Mouse (Mus musculus) neutrophil, adult 5-6 weeks (primary cell): ENCODE measurements around the gene Mrpl43. TPM values are rescaled to one million over a fixed set of nuclear protein-coding genes. Genes with fewer than 3 reads are reported as not detected.

Source experiments
- ATAC-seq: fragments of 151-379, 151-347 bp; 2 replicates; pipeline ENCODE4 v1.8.0; 2017; ENCODE audit warnings: mild to moderate bottlenecking, moderate TSS enrichment; ENCODE audit not compliant: insufficient number of reproducible peaks, poor library complexity, low FRiP score, severe bottlenecking; ENCODE audit errors: extremely low read depth
- total RNA-seq: library from RNA; stranded (forward); fragments of 200-1000 nt; gene quantifications from 2 replicates; pipeline ENCODE4 v1.2.3, GENCODE M21; 2017

Gene Mrpl43
- total RNA-seq, 1 experiment from 2014 or later: 31.8 TPM

- peak; percentile 59 for ATAC-seq
Measured at GRCm38 (mm10) chr19:45030746-45031693, 24.8 kb upstream of the Mrpl43 start.

GRCm38 (mm10) chr19:45030111-45030510 lies 23.9 kb upstream of the Mrpl43 start:
- ATAC-seq: peak; percentile 43; the same call in 1 of the 2 replicates

- ATAC-seq: no peak
Measured at GRCm38 (mm10) chr19:45029571-45029970, 23.3 kb upstream of the Mrpl43 start.

GRCm38 (mm10) chr19:45028746-45029145 lies 22.5 kb upstream of the Mrpl43 start:
- ATAC-seq: no peak

GRCm38 (mm10) chr19:45027848-45028247 lies 21.6 kb upstream of the Mrpl43 start:
- no peak for ATAC-seq

GRCm38 (mm10) chr19:45026958-45027670 lies 20.9 kb upstream of the Mrpl43 start:
- no peak for ATAC-seq

- no peak for ATAC-seq
Measured at GRCm38 (mm10) chr19:45025937-45026568, 19.8 kb upstream of the Mrpl43 start.

GRCm38 (mm10) chr19:45024775-45025174 lies 18.5 kb upstream of the Mrpl43 start:
- no peak for ATAC-seq

GRCm38 (mm10) chr19:45023993-45024392 lies 17.8 kb upstream of the Mrpl43 start:
- ATAC-seq: no peak

- no peak for ATAC-seq
Measured at GRCm38 (mm10) chr19:45021362-45021761, 15.1 kb upstream of the Mrpl43 start.

- ATAC-seq: no peak
Measured at GRCm38 (mm10) chr19:45020348-45020747, 14.1 kb upstream of the Mrpl43 start.

GRCm38 (mm10) chr19:45018351-45018831 lies 12.1 kb upstream of the Mrpl43 start:
- no peak for ATAC-seq

- ATAC-seq: no peak
Measured at GRCm38 (mm10) chr19:45017909-45018308, 11.7 kb upstream of the Mrpl43 start.

GRCm38 (mm10) chr19:45017216-45017771 lies 11.1 kb upstream of the Mrpl43 start:
- no peak for ATAC-seq

GRCm38 (mm10) chr19:45016341-45017215 lies 10.3 kb upstream of the Mrpl43 start:
- no peak for ATAC-seq

GRCm38 (mm10) chr19:45015518-45016281 lies 9.5 kb upstream of the Mrpl43 start:
- ATAC-seq: peak; percentile 49; the same call in 1 of the 2 replicates

- no peak for ATAC-seq
Measured at GRCm38 (mm10) chr19:45014981-45015402, 8.8 kb upstream of the Mrpl43 start.
